Mouse (Mus musculus): ENCODE results near the gene Rcbtb1.

DNA sequence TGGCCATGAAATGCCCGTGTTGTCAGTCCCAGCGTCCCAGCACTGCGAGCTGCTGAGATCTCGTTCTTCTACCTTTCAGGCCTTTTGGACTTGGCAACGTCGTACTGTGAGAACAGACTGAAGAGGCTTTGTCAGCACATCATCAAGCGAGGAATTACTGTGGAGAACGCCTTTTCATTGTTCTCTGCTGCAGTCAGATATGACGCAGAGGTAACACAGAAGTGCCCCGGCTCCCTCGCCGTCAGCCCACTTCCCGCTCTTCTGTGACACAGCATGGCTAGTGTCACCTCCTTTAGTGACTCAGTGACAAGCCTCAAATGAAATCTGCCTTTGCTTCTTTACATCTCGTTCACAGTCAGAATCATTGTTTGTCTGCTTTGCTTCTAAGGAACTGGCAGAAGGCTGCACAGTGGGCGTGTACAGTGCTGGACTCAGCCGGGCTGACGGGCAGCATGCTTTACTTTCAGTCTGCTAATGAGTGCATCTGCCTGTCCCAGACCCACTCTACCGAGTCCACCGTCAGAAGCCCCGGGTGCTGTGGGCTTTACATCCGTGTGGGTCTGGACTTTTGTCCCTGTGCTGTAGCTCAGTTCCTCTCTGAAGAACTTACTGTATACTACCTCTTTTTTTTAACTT is 29.4 kb downstream of the Rcbtb1 start:
- no peak for TF ChIP-seq GATA1 (IDR thresholded peaks at IDR 0.05; ENCODE audit: borderline replicate concordance, low read length)
- TF ChIP-seq FLI1 (IDR thresholded peaks at IDR 0.05; ENCODE audit: low read length) = no peak

All from megakaryocyte, embryonic 14.5 days (primary cell).